Comparison of ENCODE assay signal across 9 mouse cellular contexts in genomic region chr6:51207587-51208361, GRCm38 (mm10).
A peak's percentile ranks its signal among the peaks of the same experiment; 100 is the strongest.
DNase-seq lines count a peak whose midpoint lies in the region; ATAC-seq and TF ChIP-seq lines count a peak whose summit lies in the region.
"Had no signal": no experiment of that assay in that cellular context is flagged by ENCODE, and none has a peak within 500 bp of the region (broad histone marks: within the 10 kb centered on the region; RNA-seq: fewer than 3 reads in every experiment).

No protein-coding gene starts in this region.

- H3K9ac ChIP-seq in heart, embryonic 12.5 days, result peak overlapping the region; percentile 47; the same call in 1 of the 2 replicates
- peak overlapping the region; percentile 47 for H3K9ac ChIP-seq in hindbrain, embryonic 14.5 days
- no peak overlapping the region; the same call in 1 of the 2 replicates for H3K9ac ChIP-seq in midbrain, postnatal 0 days (replicated peaks; ENCODE audit: low read length, poor library complexity, severe bottlenecking)
- H3K9ac ChIP-seq: liver, embryonic 14.5 days had no signal

- H3K9me3 ChIP-seq in heart, embryonic 12.5 days (replicated peaks), result no peaks in the 10 kb centered on the region
- no peaks in the 10 kb centered on the region for H3K9me3 ChIP-seq in hindbrain, embryonic 14.5 days (ENCODE audit: control insufficient read depth, low read length)
- no peaks in the 10 kb centered on the region for H3K9me3 ChIP-seq in midbrain, postnatal 0 days (ENCODE audit: low read length)

- H3K27me3 ChIP-seq in heart, embryonic 12.5 days (replicated peaks), result peaks cover 10% of the 10 kb centered on the region
- H3K27me3 ChIP-seq in hindbrain, embryonic 14.5 days (ENCODE audit: control insufficient read depth, insufficient read depth, low read length), result no peaks in the 10 kb centered on the region
- H3K27me3 ChIP-seq in midbrain, postnatal 0 days (ENCODE audit: insufficient read depth, low read length), result no peaks in the 10 kb centered on the region

- H3K4me3 ChIP-seq in heart, embryonic 12.5 days, result peak overlapping the region; percentile 38
- H3K4me3 ChIP-seq in hindbrain, embryonic 14.5 days (replicated peaks; ENCODE audit: low read length), result peak overlapping the region; percentile 1; the same call in 1 of the 2 replicates
- H3K4me3 ChIP-seq in midbrain, postnatal 0 days (ENCODE audit: low read depth, low read length), result peak overlapping the region; percentile 12; the same call in 1 of the 2 replicates

- no peaks in the 10 kb centered on the region for H3K36me3 ChIP-seq in heart, embryonic 12.5 days
- no peaks in the 10 kb centered on the region for H3K36me3 ChIP-seq in hindbrain, embryonic 14.5 days (replicated peaks; ENCODE audit: control insufficient read depth, insufficient read depth)
- no peaks in the 10 kb centered on the region for H3K36me3 ChIP-seq in midbrain, postnatal 0 days (ENCODE audit: insufficient read depth, low read length)

- H3K4me1 ChIP-seq in heart, embryonic 12.5 days (replicated peaks), result peaks cover 22% of the 10 kb centered on the region
- H3K4me1 ChIP-seq in hindbrain, embryonic 14.5 days (replicated peaks; ENCODE audit: control insufficient read depth, insufficient read depth, low read length), result peaks cover 23% of the 10 kb centered on the region
- H3K4me1 ChIP-seq in midbrain, postnatal 0 days (ENCODE audit: insufficient read depth, low read length), result no peaks in the 10 kb centered on the region

- TF ChIP-seq CTCF in midbrain, postnatal 0 days (IDR thresholded peaks at IDR 0.05), result no peak

- no peak overlapping the region for H3K27ac ChIP-seq in heart, embryonic 12.5 days (ENCODE audit: poor library complexity, severe bottlenecking)
- H3K27ac ChIP-seq in hindbrain, embryonic 14.5 days, result peak overlapping the region; percentile 83
- H3K27ac ChIP-seq in midbrain, postnatal 0 days (ENCODE audit: low read depth, low read length), result peak overlapping the region; percentile 32; the same call in 1 of the 2 replicates
- H3K27ac ChIP-seq: liver, embryonic 14.5 days had no signal

- peak; percentile 53; the same call in 1 of the 2 replicates for ATAC-seq in heart, embryonic 12.5 days (ENCODE audit: insufficient number of reproducible peaks, low FRiP score)
- ATAC-seq in hindbrain, embryonic 14.5 days (ENCODE audit: low FRiP score), result peak; percentile 61; the same call in 1 of the 2 replicates
- peak; percentile 27; the same call in 1 of the 2 replicates for ATAC-seq in midbrain, postnatal 0 days (ENCODE audit: low FRiP score)
- ATAC-seq in activated CD4-positive, CD25-positive, alpha-beta regulatory T cell, adult 4 months, result no peak

- no peak for DNase-seq in heart, postnatal 4 days
- DNase-seq in embryo, embryonic 10 days (ENCODE audit: low spot score), result peak; percentile 50
- no peak for DNase-seq in hindbrain, embryonic 14.5 days (ENCODE audit: low spot score)
- DNase-seq in midbrain, postnatal 0 days (ENCODE audit: low spot score), result no peak
- DNase-seq in right cerebral cortex, postnatal 25 days, result no peak
- DNase-seq in layer of hippocampus, postnatal 14 days (ENCODE audit: low spot score in 2 of 2), result no peak

- 2% methylated on average over 21 of the region's 21 CpGs for WGBS in heart, embryonic 12.5 days
- 2% methylated on average over 21 of the region's 21 CpGs for WGBS in hindbrain, embryonic 14.5 days
- 3% methylated on average over 21 of the region's 21 CpGs for WGBS in midbrain, postnatal 0 days

- H3K4me2 ChIP-seq in heart, embryonic 12.5 days, result peak overlapping the region; percentile 78
- peak overlapping the region; percentile 45 for H3K4me2 ChIP-seq in hindbrain, embryonic 14.5 days (replicated peaks)
- H3K4me2 ChIP-seq in midbrain, postnatal 0 days (ENCODE audit: low read depth, low read length, poor library complexity, severe bottlenecking), result peak overlapping the region; percentile 43
